Mouse (Mus musculus): ENCODE results near the gene Mmp7.
A peak's percentile ranks its signal among the peaks of the same experiment; 100 is the strongest.

Mmp7 gene

GRCm38 (mm10) chr9:7691790-7692189 lies at the start of gene Mmp7:
Gene Mmp7, plus strand, starts transcription at chr9:7692090.
- DNase-seq (ENCODE audit: low spot score): no peak

GRCm38 (mm10) chr9:7647901-7648300 lies 44.0 kb upstream of the Mmp7 start:
- DNase-seq (ENCODE audit: low spot score): no peak

DNA sequence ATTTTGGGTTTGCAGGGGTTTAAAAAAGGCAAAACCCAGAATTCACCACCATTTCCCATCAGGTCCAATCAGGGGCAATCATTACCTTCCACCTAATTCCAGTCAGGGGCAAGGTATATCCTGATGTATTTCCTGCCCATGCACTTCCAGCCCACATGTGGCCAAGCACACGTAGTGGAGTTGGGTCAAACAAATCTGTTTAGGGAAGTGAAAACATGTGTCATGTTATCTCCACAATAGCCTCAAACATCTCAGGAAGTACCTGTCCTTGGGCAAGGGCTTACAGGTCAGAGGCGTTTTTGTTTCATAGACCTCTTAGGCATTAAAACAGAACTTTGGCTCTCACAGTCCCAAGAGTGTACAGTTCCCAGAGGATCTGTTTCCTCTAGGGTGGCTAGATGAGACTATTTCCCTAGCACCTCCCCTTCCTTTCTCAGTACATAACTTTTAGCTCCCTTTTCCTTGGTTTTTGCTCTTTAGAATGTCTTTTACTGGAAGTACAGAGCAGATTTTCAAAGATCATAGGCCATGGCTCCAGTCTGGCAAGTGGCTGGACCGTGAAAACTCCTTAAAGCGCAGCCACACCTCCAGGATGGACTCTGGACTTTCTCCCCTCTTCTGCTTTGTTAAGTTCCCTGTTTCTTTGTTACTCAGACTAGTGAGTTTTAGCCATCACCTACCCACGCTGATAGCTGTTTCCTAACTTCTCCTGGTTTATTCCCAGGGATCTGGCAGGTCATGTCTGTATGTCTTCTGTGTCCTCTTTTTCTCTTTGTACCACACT lies 41.3 kb upstream of the Mmp7 start:
- no peak for DNase-seq (ENCODE audit: low spot score)

DNA sequence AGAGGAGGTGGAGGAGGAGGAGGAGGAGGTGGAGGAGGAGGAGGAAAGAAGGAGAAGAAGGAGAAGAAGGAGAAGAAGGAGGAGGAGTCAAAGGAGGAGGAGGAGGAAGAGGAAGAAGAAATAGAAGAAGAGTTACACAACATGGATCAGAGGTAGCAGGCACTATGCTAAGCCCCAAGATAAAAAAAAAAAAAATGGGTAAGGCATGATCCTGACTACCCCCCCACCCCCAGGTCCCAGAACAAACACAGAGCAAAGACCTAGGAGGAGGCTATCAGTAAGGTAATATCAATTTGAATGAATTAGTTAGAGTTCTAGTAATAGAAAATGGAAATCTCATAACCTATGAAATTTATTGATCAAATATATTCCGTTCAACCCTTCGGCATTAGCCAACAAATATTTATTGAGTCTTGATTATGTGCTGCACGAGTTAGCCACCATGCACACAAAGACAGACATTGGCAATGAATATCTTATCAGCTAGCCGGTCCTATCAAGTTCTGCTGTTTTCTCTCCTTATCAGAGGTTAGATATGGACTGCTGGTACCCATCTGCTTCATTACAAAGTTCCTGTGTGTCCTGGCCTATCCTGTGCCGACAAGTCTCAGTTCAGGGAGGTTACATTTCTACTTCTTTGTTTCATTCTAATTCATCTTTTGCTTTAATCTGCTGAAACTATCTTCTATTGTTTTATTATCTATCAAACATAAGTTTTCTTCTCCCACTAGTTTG lies 39.4 kb upstream of the Mmp7 start:
- DNase-seq (ENCODE audit: low spot score): no peak

- no peak for DNase-seq (ENCODE audit: low spot score)
Measured at GRCm38 (mm10) chr9:7657946-7658345, 33.9 kb upstream of the Mmp7 start.

- no peak for DNase-seq (ENCODE audit: low spot score)
Measured at GRCm38 (mm10) chr9:7659469-7660020, 32.3 kb upstream of the Mmp7 start.

- DNase-seq (ENCODE audit: low spot score): no peak
Measured at GRCm38 (mm10) chr9:7661371-7661770, 30.5 kb upstream of the Mmp7 start.

- DNase-seq (ENCODE audit: low spot score): no peak
Measured at GRCm38 (mm10) chr9:7669674-7670073, 22.2 kb upstream of the Mmp7 start.

DNA sequence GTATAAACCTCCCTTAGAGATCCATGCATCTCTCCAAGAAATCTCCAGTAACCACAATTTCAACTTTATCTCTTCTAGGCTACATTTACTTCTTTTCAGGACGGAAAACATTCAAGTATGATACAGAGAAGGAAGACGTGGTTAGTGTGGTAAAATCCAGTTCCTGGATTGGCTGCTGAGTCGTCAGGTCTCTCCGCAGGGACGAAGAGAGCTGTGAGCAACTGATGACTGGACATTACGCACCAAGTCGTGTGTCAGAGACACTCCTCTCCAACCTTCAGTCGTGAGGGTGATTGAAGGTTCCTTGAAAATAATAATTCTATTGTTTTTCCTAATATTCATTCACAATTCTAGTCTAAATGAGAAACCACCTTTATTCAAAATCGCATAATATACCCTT lies 18.9 kb upstream of the Mmp7 start:
- no peak for DNase-seq (ENCODE audit: low spot score)

DNA sequence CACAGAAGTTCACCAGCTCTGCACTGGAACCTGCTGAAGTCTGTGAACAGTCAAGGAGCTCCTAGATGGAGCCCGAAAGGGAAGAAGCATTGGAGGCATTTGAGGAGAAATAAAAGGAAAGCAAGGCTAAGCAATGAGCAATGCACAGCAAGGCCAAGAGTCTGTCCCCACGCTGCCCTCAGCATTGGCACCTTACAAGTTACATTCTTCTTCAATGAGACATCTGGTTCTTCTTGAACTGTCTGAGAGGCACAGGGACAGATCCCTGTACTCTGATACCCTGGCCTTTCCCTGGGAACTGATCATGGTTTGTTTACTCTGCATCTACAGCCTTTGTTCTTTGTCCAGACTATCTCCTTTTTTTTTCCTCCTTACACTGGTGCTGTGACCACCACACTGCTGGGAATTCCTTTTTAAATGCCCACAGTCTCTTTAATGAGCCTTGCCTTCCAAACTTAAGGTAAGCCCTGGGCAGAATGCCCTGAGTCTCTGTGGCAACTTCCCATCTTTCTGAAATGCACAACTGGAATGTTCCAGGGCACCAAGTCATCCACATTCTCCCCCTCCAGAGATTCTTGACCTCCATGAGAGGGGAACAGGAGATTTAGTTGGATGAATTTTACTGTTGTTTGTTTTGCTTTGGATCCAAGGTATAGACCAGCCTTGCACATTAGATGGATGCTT lies 13.6 kb upstream of the Mmp7 start:
- no peak for DNase-seq (ENCODE audit: low spot score)

GRCm38 (mm10) chr9:7682081-7682618 lies 9.7 kb upstream of the Mmp7 start:
- no peak for DNase-seq (ENCODE audit: low spot score)

GRCm38 (mm10) chr9:7686024-7686423 lies 5.9 kb upstream of the Mmp7 start:
- DNase-seq (ENCODE audit: low spot score): no peak

GRCm38 (mm10) chr9:7689799-7690198 lies 2.1 kb upstream of the Mmp7 start:
- DNase-seq (ENCODE audit: low spot score): no peak

DNA sequence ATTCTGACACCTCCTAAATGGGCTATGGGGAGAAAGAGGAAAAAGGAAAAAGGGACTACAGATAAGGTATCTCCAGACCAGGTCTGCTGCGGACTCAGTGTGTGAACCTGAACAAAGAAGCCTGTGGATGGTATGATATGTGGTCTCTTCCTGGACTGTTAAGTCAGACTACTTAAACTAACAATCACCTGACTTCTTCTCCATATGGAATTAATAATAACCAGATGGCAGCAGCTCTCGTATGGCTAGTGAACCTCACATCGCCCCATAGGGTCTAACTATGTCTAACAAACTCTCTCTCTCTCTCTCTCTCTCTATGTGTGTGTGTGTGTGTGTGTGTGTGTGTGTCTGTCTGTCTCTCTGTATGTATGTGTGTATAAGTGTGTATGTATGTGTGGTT lies 2.1 kb downstream of the Mmp7 start:
- no peak for DNase-seq (ENCODE audit: low spot score)

GRCm38 (mm10) chr9:7695646-7696045 lies 3.8 kb downstream of the Mmp7 start:
- no peak for DNase-seq (ENCODE audit: low spot score)

- no peak for DNase-seq (ENCODE audit: low spot score)
Measured at GRCm38 (mm10) chr9:7708698-7709097, 16.8 kb downstream of the Mmp7 start.

GRCm38 (mm10) chr9:7711196-7711595 lies 19.3 kb downstream of the Mmp7 start:
- no peak for DNase-seq (ENCODE audit: low spot score)

DNA sequence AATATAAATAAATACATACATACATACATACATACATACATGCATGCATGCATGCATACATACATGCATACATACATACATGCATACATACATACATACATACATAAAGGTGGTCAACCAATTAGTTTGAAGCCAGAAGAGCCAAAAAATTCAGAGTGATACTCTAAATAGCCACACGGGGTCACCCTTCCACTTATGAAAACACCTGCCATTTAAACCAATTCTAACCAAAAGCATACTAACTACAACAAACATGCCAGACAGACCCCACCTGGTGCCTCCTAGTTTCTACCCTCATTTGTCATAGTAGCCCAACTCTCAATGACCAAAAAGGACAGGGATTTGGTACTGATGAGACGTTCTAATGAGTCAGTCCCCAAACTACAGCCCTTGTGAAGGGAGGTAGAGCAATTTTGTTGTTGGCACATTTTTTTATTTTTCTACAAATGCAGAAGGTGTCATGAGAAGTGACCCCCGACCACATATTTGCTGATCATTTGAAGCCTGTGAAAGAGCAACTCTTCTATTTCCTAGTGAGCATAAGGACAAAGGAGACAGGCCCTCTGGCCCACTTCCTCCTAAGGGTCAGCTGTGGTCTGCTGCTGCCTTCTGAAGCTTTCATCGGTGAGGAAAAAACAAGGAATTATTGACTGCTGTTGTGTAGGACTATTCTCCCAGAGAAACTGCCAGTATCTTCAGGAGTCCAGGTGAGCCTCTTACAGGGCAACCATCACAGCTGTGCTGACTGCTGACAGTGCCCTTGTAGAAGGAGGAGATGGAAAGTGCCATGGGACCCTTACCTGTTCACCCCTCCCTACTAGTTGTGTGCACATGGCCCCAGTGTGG lies 22.4 kb downstream of the Mmp7 start:
- DNase-seq (ENCODE audit: low spot score): peak; percentile 26

GRCm38 (mm10) chr9:7714908-7715175 lies 23.0 kb downstream of the Mmp7 start:
- no peak for DNase-seq (ENCODE audit: low spot score)

- DNase-seq (ENCODE audit: low spot score): no peak
Measured at GRCm38 (mm10) chr9:7721543-7721942, 29.7 kb downstream of the Mmp7 start.

- no peak for DNase-seq (ENCODE audit: low spot score)
Measured at GRCm38 (mm10) chr9:7728997-7729396, 37.1 kb downstream of the Mmp7 start.

DNA sequence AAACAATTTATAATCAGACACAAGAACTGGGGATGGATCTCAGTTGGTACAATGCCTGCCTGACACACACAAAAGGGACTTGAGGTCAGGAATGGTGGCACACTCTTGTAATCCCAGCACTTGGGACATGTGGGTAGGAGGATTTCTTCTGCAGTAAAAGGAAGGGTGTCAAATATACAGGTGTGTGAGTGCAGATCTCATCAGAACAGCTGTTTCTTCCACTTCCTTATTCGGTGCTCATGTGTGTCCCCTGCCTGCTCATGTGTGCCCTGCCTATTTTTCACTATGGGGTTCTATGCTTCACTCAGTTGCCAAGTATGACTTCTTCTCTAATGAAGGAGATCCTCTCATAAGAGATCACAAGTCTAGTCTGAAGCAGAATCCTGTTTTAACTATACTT lies 50.8 kb downstream of the Mmp7 start:
- DNase-seq (ENCODE audit: low spot score): no peak

All from ovary, postnatal 14 days (tissue).